Mouse (Mus musculus): ENCODE results near the gene Olfr969. TPM values are rescaled to one million over a fixed set of nuclear protein-coding genes. Genes with fewer than 3 reads are reported as not detected.
"Not testable (repeated sequence)": the region's sequence is repeated elsewhere in the genome, so short reads cannot be mapped to it uniquely, and the experiment has no call there.

Gene Olfr969
- not detected in 2 replicates for polyA plus RNA-seq (2014; fragmentation: Nextera tagmentation; extraction: Ambion mirVana)

GRCm38 (mm10) chr9:39790558-39790957, at the start of gene Olfr969:
Olfr969 (plus strand) TSS chr9:39790945.
- Histone ChIP-seq H3K4me1 (ENCODE audit: control insufficient read depth, insufficient read depth, low read length) (no peaks in the 10 kb centered on the region), H3K36me3 (ENCODE audit: control insufficient read depth, insufficient read depth, low read length) (no peaks in the 10 kb centered on the region), H3K4me2 (replicated peaks; ENCODE audit: low read depth, low read length) (no peak within 1 kb of the TSS), H3K27ac (ENCODE audit: low read length) (no peak within 1 kb of the TSS), H3K9me3 (ENCODE audit: control insufficient read depth, low read depth, low read length) (no peaks in the 10 kb centered on the region), H3K27me3 (ENCODE audit: control insufficient read depth, insufficient read depth, low read length) (no peaks in the 10 kb centered on the region), H3K9ac (replicated peaks; ENCODE audit: low read depth, low read length) (no peak within 1 kb of the TSS), H3K4me3 (ENCODE audit: low read depth, low read length) (no peak within 1 kb of the TSS)
- 76% methylated on average over 2 of the region's 2 CpGs for WGBS
- ATAC-seq (ENCODE audit: insufficient number of reproducible peaks, insufficient read depth, low FRiP score, low read depth): no peak

GRCm38 (mm10) chr9:39745949-39746348, 44.8 kb upstream of the Olfr969 start, which contains the start of gene Olfr967:
Olfr967 (plus strand) TSS chr9:39746249.
- no peak for ATAC-seq (ENCODE audit: insufficient number of reproducible peaks, insufficient read depth, low FRiP score, low read depth)
- no peaks in the 10 kb centered on the region for H3K36me3 ChIP-seq (ENCODE audit: control insufficient read depth, insufficient read depth, low read length)
- no peak within 1 kb of the TSS for H3K9ac ChIP-seq (replicated peaks; ENCODE audit: low read depth, low read length)
- no peak within 1 kb of the TSS for H3K27ac ChIP-seq (ENCODE audit: low read length)
- H3K4me3 ChIP-seq (ENCODE audit: low read depth, low read length): no peak within 1 kb of the TSS
- no peaks in the 10 kb centered on the region for H3K27me3 ChIP-seq (ENCODE audit: control insufficient read depth, insufficient read depth, low read length)
- no peak within 1 kb of the TSS for H3K4me2 ChIP-seq (replicated peaks; ENCODE audit: low read depth, low read length)
- no peaks in the 10 kb centered on the region for H3K4me1 ChIP-seq (ENCODE audit: control insufficient read depth, insufficient read depth, low read length)
- H3K9me3 ChIP-seq (ENCODE audit: control insufficient read depth, low read depth, low read length): no peaks in the 10 kb centered on the region

GRCm38 (mm10) chr9:39746428-39746827, 44.3 kb upstream of the Olfr969 start:
- Histone ChIP-seq H3K4me3 (ENCODE audit: low read depth, low read length) (no peak overlapping the region), H3K27ac (ENCODE audit: low read length) (no peak overlapping the region), H3K27me3 (ENCODE audit: control insufficient read depth, insufficient read depth, low read length) (no peaks in the 10 kb centered on the region), H3K4me2 (replicated peaks; ENCODE audit: low read depth, low read length) (no peak overlapping the region), H3K36me3 (ENCODE audit: control insufficient read depth, insufficient read depth, low read length) (no peaks in the 10 kb centered on the region), H3K9me3 (ENCODE audit: control insufficient read depth, low read depth, low read length) (no peaks in the 10 kb centered on the region), H3K9ac (replicated peaks; ENCODE audit: low read depth, low read length) (no peak overlapping the region), H3K4me1 (ENCODE audit: control insufficient read depth, insufficient read depth, low read length) (no peaks in the 10 kb centered on the region)
- WGBS: 88% methylated on average over 1 of the region's 1 CpGs
- ATAC-seq (ENCODE audit: insufficient number of reproducible peaks, insufficient read depth, low FRiP score, low read depth): no peak

GRCm38 (mm10) chr9:39783153-39783552, 7.6 kb upstream of the Olfr969 start, which contains the start of gene Olfr968:
Olfr968 (minus strand) TSS chr9:39783253.
- no peak within 1 kb of the TSS for H3K4me3 ChIP-seq (ENCODE audit: low read depth, low read length)
- no peak within 1 kb of the TSS for H3K27ac ChIP-seq (ENCODE audit: low read length)
- no peak for ATAC-seq (ENCODE audit: insufficient number of reproducible peaks, insufficient read depth, low FRiP score, low read depth)
- H3K9me3 ChIP-seq (ENCODE audit: control insufficient read depth, low read depth, low read length): no peaks in the 10 kb centered on the region
- H3K4me1 ChIP-seq (ENCODE audit: control insufficient read depth, insufficient read depth, low read length): no peaks in the 10 kb centered on the region
- H3K9ac ChIP-seq (replicated peaks; ENCODE audit: low read depth, low read length): no peak within 1 kb of the TSS
- H3K27me3 ChIP-seq (ENCODE audit: control insufficient read depth, insufficient read depth, low read length): no peaks in the 10 kb centered on the region
- H3K36me3 ChIP-seq (ENCODE audit: control insufficient read depth, insufficient read depth, low read length): no peaks in the 10 kb centered on the region
- H3K4me2 ChIP-seq (replicated peaks; ENCODE audit: low read depth, low read length): no peak within 1 kb of the TSS
- WGBS: 75% methylated on average over 1 of the region's 1 CpGs

GRCm38 (mm10) chr9:39808560-39808959, 17.8 kb downstream of the Olfr969 start, which contains the start of gene Olfr970:
Olfr970 (plus strand) TSS chr9:39808860.
- H3K4me3 ChIP-seq (ENCODE audit: low read depth, low read length): no peak within 1 kb of the TSS
- H3K27ac ChIP-seq (ENCODE audit: low read length): no peak within 1 kb of the TSS
- H3K36me3 ChIP-seq (ENCODE audit: control insufficient read depth, insufficient read depth, low read length): no peaks in the 10 kb centered on the region
- H3K9ac ChIP-seq (replicated peaks; ENCODE audit: low read depth, low read length): no peak within 1 kb of the TSS
- 77% methylated on average over 4 of the region's 4 CpGs for WGBS
- no peak within 1 kb of the TSS for H3K4me2 ChIP-seq (replicated peaks; ENCODE audit: low read depth, low read length)
- H3K27me3 ChIP-seq (ENCODE audit: control insufficient read depth, insufficient read depth, low read length): no peaks in the 10 kb centered on the region
- ATAC-seq (ENCODE audit: insufficient number of reproducible peaks, insufficient read depth, low FRiP score, low read depth): no peak
- no peaks in the 10 kb centered on the region for H3K9me3 ChIP-seq (ENCODE audit: control insufficient read depth, low read depth, low read length)
- H3K4me1 ChIP-seq (ENCODE audit: control insufficient read depth, insufficient read depth, low read length): no peaks in the 10 kb centered on the region

GRCm38 (mm10) chr9:39836576-39836975, 45.8 kb downstream of the Olfr969 start, which contains the start of gene Olfr971:
Olfr971 (plus strand) TSS chr9:39836876.
- H3K36me3 ChIP-seq (ENCODE audit: control insufficient read depth, insufficient read depth, low read length); H3K27me3 ChIP-seq (ENCODE audit: control insufficient read depth, insufficient read depth, low read length); H3K4me1 ChIP-seq (ENCODE audit: control insufficient read depth, insufficient read depth, low read length); ATAC-seq (ENCODE audit: insufficient number of reproducible peaks, insufficient read depth, low FRiP score, low read depth); H3K4me2 ChIP-seq (replicated peaks; ENCODE audit: low read depth, low read length); H3K4me3 ChIP-seq (ENCODE audit: low read depth, low read length); H3K27ac ChIP-seq (ENCODE audit: low read length); H3K9me3 ChIP-seq (ENCODE audit: control insufficient read depth, low read depth, low read length); H3K9ac ChIP-seq (replicated peaks; ENCODE audit: low read depth, low read length): not testable (repeated sequence)
- 65% methylated on average over 1 of the region's 2 CpGs for WGBS

Other genes starting within 250 kb of the Olfr969 start
- not detected in 2 replicates for gene Olfr958, start 236.9 kb upstream of the Olfr969 start, polyA plus RNA-seq (2014; fragmentation: Nextera tagmentation; extraction: Ambion mirVana)
- gene Olfr959, start 215.4 kb upstream of the Olfr969 start, polyA plus RNA-seq (2014; fragmentation: Nextera tagmentation; extraction: Ambion mirVana): not detected in 2 replicates
- gene AW551984, start 186.5 kb upstream of the Olfr969 start, polyA plus RNA-seq (2014; fragmentation: Nextera tagmentation; extraction: Ambion mirVana): 34.6 and 39.9 TPM in 2 replicates
- not detected in 2 replicates for gene Olfr148, start 180.3 kb upstream of the Olfr969 start, polyA plus RNA-seq (2014; fragmentation: Nextera tagmentation; extraction: Ambion mirVana)
- gene Olfr960, start 169.6 kb upstream of the Olfr969 start, polyA plus RNA-seq (2014; fragmentation: Nextera tagmentation; extraction: Ambion mirVana): not detected in 2 replicates
- gene Olfr961, start 145.9 kb upstream of the Olfr969 start, polyA plus RNA-seq (2014; fragmentation: Nextera tagmentation; extraction: Ambion mirVana): not detected in 2 replicates
- not detected in 2 replicates for gene Olfr963, start 123.7 kb upstream of the Olfr969 start, polyA plus RNA-seq (2014; fragmentation: Nextera tagmentation; extraction: Ambion mirVana)
- gene Olfr149, start 83.8 kb upstream of the Olfr969 start, polyA plus RNA-seq (2014; fragmentation: Nextera tagmentation; extraction: Ambion mirVana): not detected in 2 replicates
- not detected in 2 replicates for gene Olfr965, start 79.6 kb upstream of the Olfr969 start, polyA plus RNA-seq (2014; fragmentation: Nextera tagmentation; extraction: Ambion mirVana)
- not detected in 2 replicates for gene Olfr150, start 60.0 kb upstream of the Olfr969 start, polyA plus RNA-seq (2014; fragmentation: Nextera tagmentation; extraction: Ambion mirVana)
- not detected in 2 replicates for gene Olfr967, start 44.7 kb upstream of the Olfr969 start, polyA plus RNA-seq (2014; fragmentation: Nextera tagmentation; extraction: Ambion mirVana)
- not detected in 2 replicates for gene Olfr968, start 7.7 kb upstream of the Olfr969 start, polyA plus RNA-seq (2014; fragmentation: Nextera tagmentation; extraction: Ambion mirVana)
- not detected in 2 replicates for gene Olfr970, start 17.9 kb downstream of the Olfr969 start, polyA plus RNA-seq (2014; fragmentation: Nextera tagmentation; extraction: Ambion mirVana)
- gene Olfr971, start 45.9 kb downstream of the Olfr969 start, polyA plus RNA-seq (2014; fragmentation: Nextera tagmentation; extraction: Ambion mirVana): not detected in 2 replicates
- not detected in 2 replicates for gene Olfr972, start 75.5 kb downstream of the Olfr969 start, polyA plus RNA-seq (2014; fragmentation: Nextera tagmentation; extraction: Ambion mirVana)
- not detected in 2 replicates for gene Olfr229, start 116.4 kb downstream of the Olfr969 start, polyA plus RNA-seq (2014; fragmentation: Nextera tagmentation; extraction: Ambion mirVana)
- not detected in 2 replicates for gene Olfr974, start 146.6 kb downstream of the Olfr969 start, polyA plus RNA-seq (2014; fragmentation: Nextera tagmentation; extraction: Ambion mirVana)
- 0.09 TPM in 1 of 2 replicates, not detected in the other for gene Olfr975, start 161.1 kb downstream of the Olfr969 start, polyA plus RNA-seq (2014; fragmentation: Nextera tagmentation; extraction: Ambion mirVana)
- not detected in 2 replicates for gene Olfr976, start 170.2 kb downstream of the Olfr969 start, polyA plus RNA-seq (2014; fragmentation: Nextera tagmentation; extraction: Ambion mirVana)
- gene Olfr978, start 201.2 kb downstream of the Olfr969 start, polyA plus RNA-seq (2014; fragmentation: Nextera tagmentation; extraction: Ambion mirVana): not detected in 2 replicates
- gene Olfr979, start 212.5 kb downstream of the Olfr969 start, polyA plus RNA-seq (2014; fragmentation: Nextera tagmentation; extraction: Ambion mirVana): not detected in 2 replicates
- not detected in 2 replicates for gene Olfr980, start 218.6 kb downstream of the Olfr969 start, polyA plus RNA-seq (2014; fragmentation: Nextera tagmentation; extraction: Ambion mirVana)
- gene Olfr981, start 230.5 kb downstream of the Olfr969 start, polyA plus RNA-seq (2014; fragmentation: Nextera tagmentation; extraction: Ambion mirVana): not detected in 2 replicates

Data from stomach, embryonic 14.5 days (tissue).